Mouse (Mus musculus): ENCODE data around the gene Prx. TPM values are rescaled to one million over a fixed set of nuclear protein-coding genes. Genes with fewer than 3 reads are reported as not detected.

Prx gene
- polyA plus RNA-seq, 1 experiment from 2014 or later = 5.2 TPM

DNA sequence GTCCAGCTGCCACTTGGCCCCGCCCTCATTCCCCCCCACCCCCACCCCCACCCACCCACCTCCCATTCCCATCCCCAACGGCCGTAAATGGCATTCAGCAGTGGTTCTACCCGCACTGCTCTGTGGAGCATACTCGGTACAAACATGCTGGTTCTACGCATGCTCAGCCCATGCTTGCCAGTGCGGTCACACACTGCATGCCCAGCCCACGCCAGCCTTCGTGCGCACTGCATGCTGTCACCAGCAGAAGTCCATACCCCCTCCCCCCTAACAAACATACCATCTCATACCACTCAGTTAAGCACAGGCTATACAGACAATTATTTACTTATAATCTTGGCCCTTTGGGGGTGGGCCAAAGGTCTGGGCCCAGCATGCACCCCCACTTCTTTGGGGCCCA, 32.6 kb downstream of the Prx start:
- no peaks in the 10 kb centered on the region for H3K9me3 ChIP-seq
- H3K27ac ChIP-seq = no peak overlapping the region
- no peak overlapping the region for H3K4me2 ChIP-seq (replicated peaks)
- H3K27me3 ChIP-seq = no peaks in the 10 kb centered on the region
- no peak overlapping the region for H3K9ac ChIP-seq
- 83% methylated on average over 10 of the region's 10 CpGs for WGBS
- H3K4me3 ChIP-seq = no peak overlapping the region
- no peaks in the 10 kb centered on the region for H3K4me1 ChIP-seq
- ATAC-seq (ENCODE audit: low FRiP score, low read depth) = no peak
- H3K36me3 ChIP-seq = peaks cover 79% of the 10 kb centered on the region

DNA sequence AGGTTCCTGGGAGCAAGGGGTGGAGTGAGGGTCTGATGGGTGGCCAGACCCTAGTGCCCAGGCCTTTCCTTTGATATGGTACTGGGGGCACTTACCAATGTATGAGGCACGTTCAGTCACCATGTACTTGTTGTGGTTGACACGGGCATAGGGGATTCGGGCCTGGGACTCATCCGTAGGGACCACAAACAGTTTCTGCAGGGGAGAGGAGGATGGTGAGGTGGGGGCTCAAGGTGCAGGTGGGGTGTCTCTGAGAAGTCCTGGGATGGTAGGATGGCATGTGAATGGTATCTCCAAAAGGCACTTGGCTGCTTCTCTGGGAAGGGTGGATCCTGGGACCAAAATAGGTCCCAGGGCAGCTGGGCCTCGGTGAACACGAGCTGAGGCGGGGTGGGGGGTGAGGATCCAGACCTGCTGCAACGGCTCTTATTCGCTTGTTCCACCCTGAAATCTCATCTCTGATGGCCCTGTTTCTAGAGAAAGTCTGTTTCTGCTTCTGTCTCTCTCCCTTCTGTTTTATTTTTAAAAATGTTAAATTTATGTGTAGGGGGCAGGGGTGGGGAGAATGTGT, 33.4 kb downstream of the Prx start:
- H3K4me1 ChIP-seq = no peaks in the 10 kb centered on the region
- H3K4me2 ChIP-seq (replicated peaks) = no peak overlapping the region
- no peak overlapping the region for H3K27ac ChIP-seq
- no peaks in the 10 kb centered on the region for H3K9me3 ChIP-seq
- no peak for ATAC-seq (ENCODE audit: low FRiP score, low read depth)
- no peak overlapping the region for H3K4me3 ChIP-seq
- H3K36me3 ChIP-seq = peaks cover 86% of the 10 kb centered on the region
- no peak overlapping the region for H3K9ac ChIP-seq
- WGBS = 84% methylated on average over 9 of the region's 9 CpGs
- H3K27me3 ChIP-seq = no peaks in the 10 kb centered on the region

DNA sequence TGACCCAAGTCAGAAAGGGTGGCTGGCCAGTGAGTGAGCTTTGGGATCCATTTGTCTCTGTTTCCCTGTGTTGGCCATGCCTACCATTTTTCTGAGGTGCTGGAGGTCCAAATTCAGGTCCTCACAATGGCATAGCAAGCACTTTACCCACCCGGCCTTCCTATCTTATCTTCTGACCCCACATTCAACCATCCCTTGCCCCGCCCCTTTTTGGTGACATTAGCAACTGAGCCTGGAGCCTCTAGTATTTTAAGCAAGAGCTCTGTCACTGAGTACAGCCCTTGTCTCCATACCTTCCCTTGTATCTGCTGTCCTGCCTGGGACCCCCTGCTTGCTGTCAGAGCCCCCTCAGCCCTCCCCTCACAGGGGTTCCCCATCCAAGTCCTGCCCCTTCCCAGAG, 36.3 kb downstream of the Prx start:
- H3K4me1 ChIP-seq = no peaks in the 10 kb centered on the region
- no peak overlapping the region for H3K4me2 ChIP-seq (replicated peaks)
- H3K27ac ChIP-seq = no peak overlapping the region
- 87% methylated on average over 2 of the region's 2 CpGs for WGBS
- H3K36me3 ChIP-seq = peaks cover 91% of the 10 kb centered on the region
- no peak overlapping the region for H3K4me3 ChIP-seq
- no peaks in the 10 kb centered on the region for H3K27me3 ChIP-seq
- no peaks in the 10 kb centered on the region for H3K9me3 ChIP-seq
- no peak overlapping the region for H3K9ac ChIP-seq
- ATAC-seq (ENCODE audit: low FRiP score, low read depth) = no peak

DNA sequence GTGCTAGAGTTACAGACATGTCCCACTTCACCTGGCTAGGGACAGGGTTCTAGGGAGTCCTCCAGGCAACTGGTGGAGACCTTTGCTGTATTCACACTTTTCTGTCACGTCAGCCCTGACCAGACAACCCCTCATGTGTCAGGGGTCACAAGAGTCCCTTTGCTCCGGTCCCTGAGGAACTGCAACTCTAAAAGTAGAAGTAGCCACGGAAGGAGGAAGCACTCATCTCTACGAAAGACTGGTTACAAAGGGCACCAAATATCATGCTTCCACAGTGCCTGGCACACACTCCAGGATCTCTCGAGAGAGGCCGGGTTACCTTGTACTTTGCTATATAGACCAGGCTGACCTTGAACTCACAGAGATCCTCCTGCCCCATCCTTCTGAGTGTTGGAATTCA, 37.5 kb downstream of the Prx start:
- no peak overlapping the region for H3K4me2 ChIP-seq (replicated peaks)
- H3K9ac ChIP-seq = no peak overlapping the region
- peaks cover 88% of the 10 kb centered on the region for H3K36me3 ChIP-seq
- 90% methylated on average over 6 of the region's 6 CpGs for WGBS
- peaks cover 2% of the 10 kb centered on the region for H3K4me1 ChIP-seq
- H3K27ac ChIP-seq = no peak overlapping the region
- no peaks in the 10 kb centered on the region for H3K9me3 ChIP-seq
- no peaks in the 10 kb centered on the region for H3K27me3 ChIP-seq
- no peak overlapping the region for H3K4me3 ChIP-seq
- ATAC-seq (ENCODE audit: low FRiP score, low read depth) = no peak

DNA sequence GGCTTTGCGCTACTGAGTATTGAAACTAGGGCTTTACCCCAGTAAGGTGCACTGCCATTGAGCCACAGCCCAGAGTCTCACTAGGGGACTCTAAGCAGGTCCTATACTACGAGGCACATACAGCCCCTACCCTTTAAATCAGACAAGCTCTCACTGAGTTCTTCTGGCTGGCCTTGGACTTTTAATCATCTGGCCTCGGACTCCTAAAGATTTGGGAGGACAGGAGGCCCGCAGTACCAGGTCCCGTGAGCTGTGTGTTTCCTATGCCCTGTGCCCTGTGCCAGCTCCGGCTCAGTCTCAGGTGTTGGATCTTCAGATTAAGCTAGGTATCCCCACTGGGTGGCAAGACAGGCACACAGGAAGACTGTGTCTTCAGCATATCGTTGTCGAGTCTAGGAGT, 38.9 kb downstream of the Prx start:
- no peak overlapping the region for H3K4me2 ChIP-seq (replicated peaks)
- no peaks in the 10 kb centered on the region for H3K9me3 ChIP-seq
- peaks cover 12% of the 10 kb centered on the region for H3K4me1 ChIP-seq
- no peak overlapping the region for H3K4me3 ChIP-seq
- no peak for ATAC-seq (ENCODE audit: low FRiP score, low read depth)
- no peak overlapping the region for H3K9ac ChIP-seq
- 81% methylated on average over 8 of the region's 8 CpGs for WGBS
- no peaks in the 10 kb centered on the region for H3K27me3 ChIP-seq
- H3K27ac ChIP-seq = no peak overlapping the region
- peaks cover 74% of the 10 kb centered on the region for H3K36me3 ChIP-seq

GRCm38 (mm10) chr7:27538797-27539196, 39.7 kb downstream of the Prx start:
- no peak for ATAC-seq (ENCODE audit: low FRiP score, low read depth)
- no peak overlapping the region for H3K9ac ChIP-seq
- no peaks in the 10 kb centered on the region for H3K9me3 ChIP-seq
- H3K4me3 ChIP-seq = no peak overlapping the region
- WGBS = 85% methylated on average over 2 of the region's 2 CpGs
- H3K4me1 ChIP-seq = peaks cover 13% of the 10 kb centered on the region
- no peak overlapping the region for H3K27ac ChIP-seq
- no peak overlapping the region for H3K4me2 ChIP-seq (replicated peaks)
- H3K27me3 ChIP-seq = no peaks in the 10 kb centered on the region
- peaks cover 66% of the 10 kb centered on the region for H3K36me3 ChIP-seq

DNA sequence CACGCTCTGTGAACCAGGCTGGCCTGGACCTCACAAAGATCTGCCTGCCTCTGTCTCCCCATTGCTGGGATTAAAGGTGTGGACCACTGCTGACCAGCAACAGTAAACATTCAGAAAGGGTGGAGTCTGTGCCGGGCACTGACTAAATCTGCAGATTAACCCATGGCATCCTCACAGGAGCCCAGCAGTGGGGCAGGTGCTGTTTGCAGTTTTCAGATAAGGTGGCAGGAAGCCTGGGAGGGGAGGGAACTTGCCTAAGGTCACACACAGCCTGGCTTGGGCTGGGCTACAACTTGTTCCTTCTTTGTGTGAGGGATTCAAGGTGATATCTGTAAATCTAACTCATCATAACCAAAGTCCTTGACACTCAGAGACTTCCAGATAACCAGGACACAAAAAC, 41.4 kb downstream of the Prx start:
- ATAC-seq (ENCODE audit: low FRiP score, low read depth) = no peak
- no peaks in the 10 kb centered on the region for H3K9me3 ChIP-seq
- peaks cover 13% of the 10 kb centered on the region for H3K4me1 ChIP-seq
- peaks cover 52% of the 10 kb centered on the region for H3K36me3 ChIP-seq
- 67% methylated on average over 2 of the region's 2 CpGs for WGBS
- no peaks in the 10 kb centered on the region for H3K27me3 ChIP-seq
- H3K9ac ChIP-seq = peak overlapping the region; percentile 51; the same call in 1 of the 2 replicates
- H3K27ac ChIP-seq = no peak overlapping the region
- no peak overlapping the region for H3K4me3 ChIP-seq
- H3K4me2 ChIP-seq (replicated peaks) = no peak overlapping the region

DNA sequence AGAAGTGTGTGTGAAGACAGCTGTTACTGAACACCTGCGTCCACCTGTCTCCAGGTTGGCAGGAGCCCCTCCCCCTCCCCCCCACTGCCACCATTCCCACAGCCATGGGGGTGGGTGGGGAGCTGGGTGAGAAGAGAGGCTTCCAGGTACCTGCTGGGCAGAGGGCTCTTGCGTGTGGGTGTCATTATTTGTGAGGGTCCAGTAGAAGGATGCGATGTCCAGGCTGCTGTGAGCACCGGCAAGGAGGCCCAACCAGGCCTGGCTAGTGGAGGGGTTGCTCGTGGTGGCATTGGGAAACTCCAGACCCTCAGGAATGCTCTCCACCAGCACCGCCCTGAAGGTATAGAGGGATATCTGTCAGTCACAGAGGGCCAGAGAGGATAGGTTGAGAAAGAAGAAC, 41.8 kb downstream of the Prx start:
- ATAC-seq (ENCODE audit: low FRiP score, low read depth) = no peak
- Histone ChIP-seq H3K4me1 (peaks cover 13% of the 10 kb centered on the region), H3K27ac (no peak overlapping the region), H3K4me2 (replicated peaks) (no peak overlapping the region), H3K9me3 (no peaks in the 10 kb centered on the region), H3K36me3 (peaks cover 48% of the 10 kb centered on the region), H3K9ac (0 out of 2 replicates have a peak overlapping the region, but pooled peaks have one; percentile 43), H3K27me3 (no peaks in the 10 kb centered on the region), H3K4me3 (no peak overlapping the region)
- 82% methylated on average over 6 of the region's 6 CpGs for WGBS

- Histone ChIP-seq H3K4me1 (peaks cover 13% of the 10 kb centered on the region), H3K9me3 (no peaks in the 10 kb centered on the region), H3K27ac (no peak overlapping the region), H3K4me2 (replicated peaks) (peak overlapping the region; percentile 91), H3K9ac (no peak overlapping the region), H3K27me3 (no peaks in the 10 kb centered on the region), H3K36me3 (peaks cover 43% of the 10 kb centered on the region), H3K4me3 (no peak overlapping the region)
- WGBS = 82% methylated on average over 16 of the region's 16 CpGs
- ATAC-seq (ENCODE audit: low FRiP score, low read depth) = no peak
Measured at GRCm38 (mm10) chr7:27541431-27541830, 42.3 kb downstream of the Prx start.

- Histone ChIP-seq H3K27me3 (no peaks in the 10 kb centered on the region), H3K4me3 (peak overlapping the region; percentile 58), H3K27ac (no peak overlapping the region), H3K9me3 (no peaks in the 10 kb centered on the region), H3K9ac (peak overlapping the region; percentile 79), H3K4me2 (replicated peaks) (peak overlapping the region; percentile 91), H3K36me3 (peaks cover 39% of the 10 kb centered on the region), H3K4me1 (peaks cover 13% of the 10 kb centered on the region)
- ATAC-seq (ENCODE audit: low FRiP score, low read depth) = no peak
- WGBS = 59% methylated on average over 5 of the region's 5 CpGs
Measured at GRCm38 (mm10) chr7:27541922-27542321, 42.8 kb downstream of the Prx start.

GRCm38 (mm10) chr7:27542392-27543033, 43.4 kb downstream of the Prx start:
- Histone ChIP-seq H3K9ac (peak overlapping the region; percentile 79), H3K27ac (no peak overlapping the region), H3K27me3 (no peaks in the 10 kb centered on the region), H3K36me3 (peaks cover 33% of the 10 kb centered on the region), H3K4me3 (peak overlapping the region; percentile 58), H3K9me3 (no peaks in the 10 kb centered on the region), H3K4me1 (peaks cover 13% of the 10 kb centered on the region), H3K4me2 (replicated peaks) (peak overlapping the region; percentile 91)
- ATAC-seq (ENCODE audit: low FRiP score, low read depth) = peak; percentile 95
- WGBS = 3% methylated on average over 30 of the region's 30 CpGs

- peaks cover 13% of the 10 kb centered on the region for H3K4me1 ChIP-seq
- no peaks in the 10 kb centered on the region for H3K9me3 ChIP-seq
- peaks cover 28% of the 10 kb centered on the region for H3K36me3 ChIP-seq
- peak overlapping the region; percentile 79; the same call in 1 of the 2 replicates for H3K9ac ChIP-seq
- 0 out of 2 replicates have a peak, but pooled peaks have one; percentile 0 for ATAC-seq (ENCODE audit: low FRiP score, low read depth)
- peak overlapping the region; percentile 58 for H3K4me3 ChIP-seq
- WGBS = 51% methylated on average over 6 of the region's 6 CpGs
- no peaks in the 10 kb centered on the region for H3K27me3 ChIP-seq
- H3K27ac ChIP-seq = no peak overlapping the region
- H3K4me2 ChIP-seq (replicated peaks) = peak overlapping the region; percentile 91
Measured at GRCm38 (mm10) chr7:27543065-27543464, 43.9 kb downstream of the Prx start.

DNA sequence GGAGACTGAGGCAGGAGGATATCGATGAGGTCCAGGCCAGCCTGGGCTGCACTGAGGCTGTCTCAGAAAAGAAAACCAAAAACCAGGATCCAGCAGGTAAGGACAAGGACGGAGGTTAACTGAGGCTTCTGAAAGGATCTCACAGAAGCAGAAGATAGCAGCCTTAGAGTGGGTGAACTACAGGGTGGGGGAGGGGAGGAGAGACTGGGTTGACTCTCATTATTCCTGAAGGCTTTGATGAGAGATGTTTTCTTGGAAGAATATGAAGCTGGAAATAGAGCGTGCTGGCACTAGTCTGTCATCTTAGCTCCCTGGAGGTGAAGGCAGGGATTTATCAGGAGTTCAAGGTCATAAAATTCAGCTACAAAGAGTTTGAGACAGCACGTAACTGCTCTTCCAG, 44.7 kb downstream of the Prx start:
- H3K4me2 ChIP-seq (replicated peaks) = no peak overlapping the region
- no peak overlapping the region for H3K9ac ChIP-seq
- H3K4me3 ChIP-seq = no peak overlapping the region
- no peak for ATAC-seq (ENCODE audit: low FRiP score, low read depth)
- H3K27ac ChIP-seq = no peak overlapping the region
- H3K4me1 ChIP-seq = peaks cover 13% of the 10 kb centered on the region
- no peaks in the 10 kb centered on the region for H3K27me3 ChIP-seq
- WGBS = 77% methylated on average over 4 of the region's 4 CpGs
- H3K36me3 ChIP-seq = peaks cover 23% of the 10 kb centered on the region
- H3K9me3 ChIP-seq = no peaks in the 10 kb centered on the region
